Mouse (Mus musculus) bone marrow macrophage, adult 2 months (primary cell): ENCODE measurements around the gene Zc3h4. TPM values are rescaled to one million over a fixed set of nuclear protein-coding genes. Genes with fewer than 3 reads are reported as not detected.

ENCODE experiments used
- H3K27ac ChIP-seq: 2 replicates; pipeline ENCODE4 v1.5.1; 2012; ENCODE audit warnings: low read depth, low read length; ENCODE audit not compliant: insufficient read depth
- H3K4me1 ChIP-seq: 2 replicates; pipeline ENCODE4 v1.6.1; 2012; ENCODE audit warnings: low read length; ENCODE audit not compliant: control insufficient read depth, insufficient read depth
- H3K4me3 ChIP-seq: 2 replicates; pipeline ENCODE4 v1.5.1; 2012; ENCODE audit warnings: mild to moderate bottlenecking, low read length, moderate library complexity; ENCODE audit not compliant: insufficient read depth
- CTCF ChIP-seq: IDR thresholded peaks from 2 replicates; pipeline ENCODE4 v1.5.1; 2012; ENCODE audit warnings: low read depth, mild to moderate bottlenecking, low read length, moderate library complexity
- POLR2A ChIP-seq: IDR thresholded peaks from 2 replicates; pipeline ENCODE4 v1.6.1; 2012; ENCODE audit warnings: mild to moderate bottlenecking, low read depth, low read length, borderline replicate concordance
- polyA plus RNA-seq: library from polyadenylated mRNA; stranded (reverse); fragments of >200 nt; gene quantifications from 2 replicates; pipeline ENCODE4 v1.2.4, GENCODE M21; 2012; ENCODE audit not compliant: missing spikeins, insufficient read depth, insufficient read length

Gene Zc3h4
- polyA plus RNA-seq, 1 experiment = 30.4 TPM

- Histone ChIP-seq H3K4me3 (peak overlapping the region; percentile 77), H3K27ac (peak overlapping the region; percentile 98), H3K4me1 (peaks cover 16% of the 10 kb centered on the region)
- TF ChIP-seq POLR2A = no peak
- TF ChIP-seq CTCF = no peak
Measured at GRCm38 (mm10) chr7:16399098-16399819, 1.5 kb upstream of the Zc3h4 start.

GRCm38 (mm10) chr7:16399820-16400688, 656 bp upstream of the Zc3h4 start:
- TF ChIP-seq POLR2A = no peak; the same call in 1 of the 2 replicates
- TF ChIP-seq CTCF = no peak
- Histone ChIP-seq H3K4me3 (peak overlapping the region; percentile 77), H3K4me1 (peaks cover 24% of the 10 kb centered on the region), H3K27ac (peak overlapping the region; percentile 98)

DNA sequence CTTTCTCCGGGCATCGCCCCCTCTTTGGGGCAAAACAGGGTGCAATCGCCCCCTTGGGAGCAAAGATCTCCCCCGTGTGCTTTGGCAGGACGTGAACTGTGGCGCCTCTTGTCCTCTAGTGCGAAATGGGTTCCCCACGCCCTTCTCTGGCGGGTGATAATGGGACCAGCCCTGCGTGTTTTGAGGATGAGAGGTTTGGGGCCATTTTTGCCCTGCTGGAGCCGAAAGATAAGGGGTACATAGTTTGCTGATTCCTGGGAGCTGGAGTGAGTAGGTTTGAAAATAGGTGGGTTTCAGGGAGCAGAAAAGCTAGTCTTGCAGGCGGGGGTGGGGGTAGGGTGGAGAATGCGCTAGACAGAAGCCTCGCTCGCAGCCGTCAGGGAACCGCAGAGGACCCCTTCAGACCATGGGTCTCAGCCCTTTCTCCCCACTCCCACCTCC, 1.3 kb downstream of the Zc3h4 start:
- Histone ChIP-seq H3K27ac (peak overlapping the region; percentile 98), H3K4me3 (peak overlapping the region; percentile 77), H3K4me1 (peaks cover 38% of the 10 kb centered on the region)
- TF ChIP-seq CTCF = no peak
- 0 out of 2 replicates have a peak, but pooled peaks have one; percentile 22 for TF ChIP-seq POLR2A

- no peak for TF ChIP-seq CTCF
- TF ChIP-seq POLR2A = no peak
- H3K4me3 ChIP-seq = peak overlapping the region; percentile 77
- H3K4me1 ChIP-seq = peaks cover 38% of the 10 kb centered on the region
- peak overlapping the region; percentile 98 for H3K27ac ChIP-seq
Measured at GRCm38 (mm10) chr7:16402449-16402848, 1.7 kb downstream of the Zc3h4 start.

GRCm38 (mm10) chr7:16402968-16403948, 2.5 kb downstream of the Zc3h4 start:
- Histone ChIP-seq H3K4me1 (peaks cover 36% of the 10 kb centered on the region), H3K27ac (peak overlapping the region; percentile 98), H3K4me3 (peak overlapping the region; percentile 77)
- TF ChIP-seq POLR2A (no peak), CTCF (no peak)

GRCm38 (mm10) chr7:16404315-16405072, 3.8 kb downstream of the Zc3h4 start:
- no peak overlapping the region; the same call in 1 of the 2 replicates for H3K4me3 ChIP-seq

DNA sequence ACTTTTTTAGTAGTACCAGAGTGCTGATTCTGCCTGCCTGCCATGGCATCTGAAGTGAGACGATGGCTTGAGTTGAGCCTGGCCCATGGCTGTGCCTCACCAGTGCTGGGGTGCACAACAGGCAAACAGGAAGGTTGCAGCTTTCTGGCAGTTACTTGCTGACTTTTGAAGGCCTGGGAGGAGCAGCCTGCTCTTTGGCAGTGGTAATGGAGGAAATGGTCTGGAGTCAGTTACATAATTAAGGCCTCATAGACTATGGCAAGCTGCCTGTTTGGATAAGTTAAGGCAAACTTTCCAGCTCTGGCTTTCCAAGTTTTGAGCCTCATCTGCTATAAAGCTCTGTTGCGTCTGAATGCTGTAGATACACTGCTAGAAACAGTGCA, 4.4 kb downstream of the Zc3h4 start:
- no peak overlapping the region for H3K4me3 ChIP-seq
- no peak for TF ChIP-seq POLR2A
- H3K4me1 ChIP-seq = peaks cover 29% of the 10 kb centered on the region
- peak overlapping the region; percentile 93 for H3K27ac ChIP-seq

More at GRCm38 (mm10) chr7:16404315-16405072, 3.8 kb downstream of the Zc3h4 start:
- Histone ChIP-seq H3K4me1 (peaks cover 29% of the 10 kb centered on the region), H3K27ac (peak overlapping the region; percentile 93)
- TF ChIP-seq CTCF = no peak
- no peak for TF ChIP-seq POLR2A

- TF ChIP-seq CTCF (no peak), POLR2A (no peak)
- peak overlapping the region; percentile 30 for H3K4me3 ChIP-seq
- peak overlapping the region; percentile 93 for H3K27ac ChIP-seq
- H3K4me1 ChIP-seq = peaks cover 29% of the 10 kb centered on the region
Measured at GRCm38 (mm10) chr7:16405516-16406351, 5.0 kb downstream of the Zc3h4 start.
